Mouse (Mus musculus) heart, postnatal 36 days (tissue): ENCODE data around the gene Myt1l. TPM values are rescaled to one million over a fixed set of nuclear protein-coding genes. Genes with fewer than 3 reads are reported as not detected.

ENCODE experiments used
- DNase-seq, 2 experiments: peaks; one replicate each; pipeline ENCODE4 v3.0.0; 2021 to 2022
- intact Hi-C: fragments of 180-260 bp; cut with DNase I; formaldehyde crosslinking; loops from one replicate; pipeline ENCODE4 v1.15.1; 2025
- total RNA-seq, 2 experiments: library from RNA; stranded (reverse); gene quantifications; 2 replicates each; pipeline ENCODE4 v1.2.3; 2021

Myt1l gene
- total RNA-seq, 2 experiments from 2014 or later, result 0.16 TPM; not detected in 1

DNA sequence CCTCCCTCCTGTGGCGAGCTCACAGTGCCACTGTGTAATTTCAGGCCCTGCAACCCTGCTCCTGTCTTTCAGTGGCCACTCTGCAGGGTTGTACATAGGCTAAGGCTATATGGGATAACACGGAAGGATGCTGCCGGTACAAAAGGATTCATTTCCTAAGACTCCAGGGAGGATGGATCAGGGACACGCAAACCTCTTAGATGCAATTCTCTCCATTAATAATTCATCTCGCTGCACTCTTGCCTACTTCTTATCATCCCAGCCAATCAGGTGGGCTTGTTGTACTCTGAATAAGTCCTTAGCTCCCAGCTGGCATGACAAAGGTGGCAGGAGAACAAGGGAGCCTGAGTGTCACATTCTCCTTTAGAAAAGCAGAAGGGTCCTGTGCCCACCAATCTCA lies 264.8 kb downstream of the Myt1l start:
- no peak for DNase-seq
- intact Hi-C loops, result no loop called here

DNA sequence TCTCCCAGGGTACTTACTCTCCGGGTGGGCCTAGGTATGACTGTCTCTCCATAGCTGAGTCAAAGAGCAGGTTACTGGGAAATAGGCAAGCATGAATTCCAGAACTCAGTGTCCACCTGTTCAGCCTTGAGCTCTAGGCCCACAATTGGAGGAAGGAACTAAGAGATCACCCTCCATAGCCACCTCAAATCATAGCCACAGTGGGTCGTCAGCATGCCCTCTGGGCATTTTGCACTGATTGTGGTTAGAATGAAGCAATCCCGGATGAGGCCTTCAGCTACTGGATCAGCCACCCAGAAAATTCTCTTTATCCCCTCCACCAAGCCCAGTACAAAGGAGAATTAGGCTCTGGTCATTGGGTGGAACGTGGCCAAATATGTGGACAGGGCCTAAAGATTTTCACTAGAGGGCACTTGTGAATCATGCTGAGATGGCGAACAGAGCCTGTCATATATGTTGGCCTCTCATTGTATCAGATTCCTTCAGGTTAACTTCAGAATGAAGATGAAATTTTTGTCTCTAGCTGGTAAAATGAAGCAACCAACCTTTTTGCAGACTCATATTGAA lies 267.0 kb downstream of the Myt1l start:
- intact Hi-C loops, result loop anchor here (2.0 kb wide), 2 partner anchors 42 to 92 kb away; no protein-coding TSS in a partner anchor

GRCm38 (mm10) chr12:29798595-29799391 lies 270.6 kb downstream of the Myt1l start:
- intact Hi-C loops, result no loop called here
- DNase-seq, result no peak

More for the DNA sequence above, 267.0 kb downstream of the Myt1l start:
- no peak for DNase-seq

DNA sequence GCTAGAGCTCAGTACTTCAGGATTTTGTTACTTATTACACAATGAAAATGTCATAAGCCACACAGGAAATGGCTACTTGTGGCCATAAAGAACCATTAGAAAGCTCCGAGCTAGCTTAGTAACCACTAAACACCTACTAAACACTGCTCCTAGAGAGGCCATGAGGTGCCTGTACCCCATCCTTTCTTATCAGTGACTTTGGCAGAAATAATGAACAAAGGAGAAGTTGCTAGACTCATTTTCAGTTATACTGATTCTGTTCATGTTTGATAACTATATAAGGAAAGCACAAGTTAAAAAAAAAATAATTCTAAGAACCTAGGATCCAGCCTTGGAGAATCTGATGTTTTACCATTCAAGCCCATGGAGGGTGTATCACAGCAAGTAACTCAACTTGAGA lies 278.2 kb downstream of the Myt1l start:
- no peak for DNase-seq
- intact Hi-C loops, result no loop called here

GRCm38 (mm10) chr12:29809569-29810185 lies 281.5 kb downstream of the Myt1l start:
- peak in 1 of 2 experiments; percentile 15 for DNase-seq
- intact Hi-C loops, result no loop called here

DNA sequence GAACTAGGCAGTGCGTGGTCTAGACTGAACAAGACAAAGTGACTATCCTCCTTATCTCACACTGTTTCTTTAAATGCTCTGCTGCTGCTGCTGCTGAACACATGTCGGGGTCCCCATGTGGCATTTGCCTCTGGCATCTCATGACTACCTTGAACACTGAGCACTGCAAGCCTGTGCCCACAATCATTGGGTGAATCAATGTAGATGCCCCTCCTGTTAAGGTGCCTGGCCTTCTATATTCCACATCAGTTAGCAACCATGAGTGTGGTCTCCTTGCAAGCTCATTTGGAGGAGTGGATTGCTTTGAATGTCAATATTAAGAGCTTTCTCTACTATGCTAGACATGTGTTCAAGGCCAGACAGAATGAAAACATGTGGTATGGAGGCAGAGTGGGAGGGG lies 287.3 kb downstream of the Myt1l start:
- intact Hi-C loops, result no loop called here
- DNase-seq, result no peak

GRCm38 (mm10) chr12:29816130-29816529 lies 287.9 kb downstream of the Myt1l start:
- intact Hi-C loops, result no loop called here
- no peak for DNase-seq

- DNase-seq, result peak; percentile 23 to 46
- intact Hi-C loops, result no loop called here
These were observed 288.6 kb downstream of the Myt1l start for GRCm38 (mm10) chr12:29816761-29817160.

GRCm38 (mm10) chr12:29822216-29822615 lies 294.0 kb downstream of the Myt1l start:
- intact Hi-C loops, result no loop called here
- DNase-seq, result no peak

GRCm38 (mm10) chr12:29823766-29824417 lies 295.7 kb downstream of the Myt1l start:
- no peak for DNase-seq
- intact Hi-C loops, result no loop called here

GRCm38 (mm10) chr12:29830571-29830970 lies 302.4 kb downstream of the Myt1l start:
- DNase-seq, result no peak
- intact Hi-C loops, result no loop called here

DNA sequence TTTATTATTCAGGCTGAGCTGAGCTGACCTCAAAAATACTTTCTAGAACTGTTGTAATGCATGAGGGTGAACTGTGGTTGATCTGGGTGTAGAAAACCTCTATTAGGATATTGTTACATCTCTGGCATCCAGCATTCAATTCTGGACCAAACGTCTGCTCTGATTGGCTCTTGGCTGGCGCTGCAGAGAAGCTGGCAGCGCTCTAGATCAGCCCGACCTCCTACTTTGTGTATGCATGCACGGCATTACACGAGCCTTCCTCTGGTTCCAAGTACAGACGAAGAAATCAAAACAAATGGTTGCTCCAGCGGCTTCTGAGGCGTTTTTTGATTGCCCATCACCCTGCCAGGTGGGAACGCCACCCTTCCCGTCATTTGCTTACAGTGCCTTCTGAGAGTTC lies 303.2 kb downstream of the Myt1l start:
- DNase-seq, result no peak

DNA sequence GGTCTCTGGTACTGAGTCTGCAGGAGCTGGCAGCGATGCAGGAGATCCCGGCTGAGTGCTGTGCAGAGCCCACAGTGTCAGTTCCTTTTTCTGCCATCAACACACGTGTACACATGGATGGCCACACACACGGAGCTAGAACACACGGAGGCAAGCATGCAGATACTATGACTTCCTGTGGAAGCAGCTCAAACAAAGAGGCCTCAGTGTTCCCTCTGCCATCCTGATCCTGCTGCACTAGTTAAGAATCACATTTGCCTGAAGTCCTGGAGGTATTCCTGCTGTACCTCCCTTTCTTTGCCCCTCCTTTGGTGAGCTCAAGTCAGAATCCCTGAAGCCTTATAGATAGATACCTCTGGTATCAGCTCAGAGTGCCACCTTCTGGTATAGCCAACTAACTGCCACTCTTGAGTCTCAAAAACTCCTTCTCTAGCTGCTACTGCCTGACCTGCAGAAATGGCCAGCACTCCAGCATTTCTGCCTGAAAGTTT lies 309.2 kb downstream of the Myt1l start:
- no peak for DNase-seq
- intact Hi-C loops, result loop anchor here (1.0 to 5.0 kb wide), 3 partner anchors 43 to 161 kb away; no protein-coding TSS in a partner anchor

More for the DNA sequence above, 303.2 kb downstream of the Myt1l start:
- intact Hi-C loops, result no loop called here

DNA sequence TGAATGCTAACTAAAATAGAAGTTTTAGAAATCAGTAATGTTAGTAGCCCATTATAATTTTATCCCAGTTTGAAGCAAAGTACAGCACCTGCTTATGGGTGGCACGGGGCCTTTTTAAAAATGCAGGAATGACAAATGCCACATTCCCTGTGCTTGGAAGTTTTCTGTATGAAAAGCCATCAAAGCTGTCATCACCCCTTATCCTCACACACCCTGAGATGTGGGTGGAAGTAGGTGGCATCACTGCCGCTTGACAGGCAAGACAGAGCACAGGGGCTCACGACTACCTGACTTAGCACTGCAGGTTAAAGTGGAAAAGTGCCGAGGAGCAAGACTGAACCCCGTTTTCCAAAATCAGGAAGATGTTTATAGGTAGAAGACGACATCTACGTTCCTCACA lies 310.2 kb downstream of the Myt1l start:
- DNase-seq, result no peak
- intact Hi-C loops, result loop anchor here (5.0 kb wide), 1 partner anchor 44 kb away; no protein-coding TSS in a partner anchor

DNA sequence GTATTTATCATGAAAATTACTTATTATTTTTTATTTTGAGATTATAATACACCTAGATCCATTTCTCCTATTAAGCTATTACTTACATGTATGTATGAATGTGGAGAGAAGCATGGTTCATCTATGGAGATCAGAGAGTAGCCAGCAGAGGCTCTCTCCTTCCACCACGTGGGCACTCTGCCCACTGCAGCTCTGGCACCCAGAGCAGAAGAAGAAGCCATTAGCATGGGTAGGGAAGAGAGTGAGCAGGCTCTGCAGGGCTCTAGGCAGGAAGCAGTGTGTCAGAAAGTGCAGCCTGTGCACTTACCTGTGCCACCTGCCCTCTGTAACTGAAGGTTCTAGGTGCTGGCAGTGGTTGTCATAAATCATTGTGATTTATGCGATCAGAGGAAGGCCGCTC lies 321.8 kb downstream of the Myt1l start:
- DNase-seq, result no peak
- intact Hi-C loops, result no loop called here

DNA sequence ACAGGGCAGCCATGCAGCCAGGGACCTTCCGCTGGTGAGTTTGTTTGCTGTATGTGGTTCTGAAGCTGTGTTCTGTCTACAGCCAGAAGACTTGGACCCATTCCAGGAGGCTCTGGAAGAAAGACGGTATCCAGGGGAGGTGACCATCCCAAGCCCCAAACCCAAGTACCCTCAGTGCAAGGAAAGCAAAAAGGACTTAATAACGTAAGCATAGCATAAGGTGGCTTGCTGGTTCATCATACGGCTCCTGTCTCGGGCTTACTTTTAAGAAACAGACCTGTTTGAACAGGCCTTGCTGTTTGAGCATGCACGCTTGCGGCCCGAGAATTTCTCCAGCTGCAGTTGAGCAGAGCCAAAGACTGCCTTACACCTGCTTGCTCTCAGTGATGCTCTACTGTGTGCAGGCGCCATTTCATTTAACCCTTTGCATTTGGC lies 326.0 kb downstream of the Myt1l start:
- DNase-seq, result no peak

DNA sequence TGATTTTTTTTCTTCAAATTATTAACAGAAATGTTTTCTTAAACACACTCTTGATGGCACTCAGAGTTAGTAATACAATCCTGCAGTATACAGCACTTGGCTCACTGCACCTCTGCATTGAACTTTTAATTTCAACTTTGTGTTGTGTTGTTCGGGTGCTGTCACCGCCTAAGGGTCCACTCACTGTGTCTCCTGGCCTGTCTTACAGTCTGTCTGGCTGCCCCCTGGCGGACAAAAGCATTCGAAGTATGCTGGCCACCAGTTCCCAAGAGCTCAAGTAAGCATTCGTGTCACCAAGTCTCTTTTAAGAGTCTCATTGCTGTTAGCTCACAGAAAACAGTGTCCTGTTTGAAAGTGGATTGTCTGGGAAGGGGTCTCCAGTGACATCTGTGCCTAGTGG lies 326.8 kb downstream of the Myt1l start:
- DNase-seq, result peak; percentile 36 to 62
- intact Hi-C loops, result no loop called here

More for the DNA sequence above, 326.0 kb downstream of the Myt1l start:
- intact Hi-C loops, result no loop called here

GRCm38 (mm10) chr12:29860986-29861385 lies 332.8 kb downstream of the Myt1l start:
- DNase-seq, result no peak
- intact Hi-C loops, result no loop called here

GRCm38 (mm10) chr12:29868295-29868694 lies 340.1 kb downstream of the Myt1l start:
- intact Hi-C loops, result no loop called here
- no peak for DNase-seq

GRCm38 (mm10) chr12:29868781-29869180 lies 340.6 kb downstream of the Myt1l start:
- DNase-seq, result no peak
- intact Hi-C loops, result no loop called here
